Mouse (Mus musculus): Measurements from ENCODE around the gene Rreb1.

Rreb1 gene

DNA sequence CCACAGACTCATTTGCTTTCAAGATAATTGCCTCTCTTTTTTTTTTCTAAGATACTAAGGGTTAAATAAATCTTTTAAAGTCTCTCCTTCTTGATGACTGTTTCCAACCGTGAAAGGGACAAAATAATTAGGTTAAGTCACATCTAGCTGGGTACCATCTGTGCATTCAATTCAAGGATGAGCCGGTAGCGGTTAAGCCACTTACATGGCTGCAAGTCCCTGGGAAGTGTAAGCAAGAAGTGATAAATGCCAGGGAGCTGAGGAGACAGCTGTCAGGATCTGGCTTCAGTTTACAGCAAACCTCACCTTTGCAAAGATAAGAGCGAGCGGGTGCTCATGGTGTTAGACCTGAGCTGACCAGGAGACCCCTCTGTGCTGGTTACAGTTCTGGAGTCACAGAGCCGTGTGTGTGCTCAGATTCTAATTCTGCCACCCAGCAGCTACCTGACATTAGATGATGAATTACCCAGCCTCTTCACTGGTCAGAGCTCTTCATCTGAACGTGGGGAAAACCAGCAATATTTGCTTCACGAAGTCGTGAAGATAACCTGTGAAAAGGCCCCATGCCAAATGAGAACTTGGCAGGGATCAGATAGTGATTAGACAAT is 14.3 kb upstream of the Rreb1 start:
- DNase-seq (ENCODE audit: low read depth, low spot score), result no peak
- Histone ChIP-seq H3K27me3 (ENCODE audit: control insufficient read depth, insufficient read depth, low read length, poor library complexity, severe bottlenecking) (no peaks in the 10 kb centered on the region), H3K36me3 (ENCODE audit: control insufficient read depth, insufficient read depth, low read length, poor library complexity, severe bottlenecking) (no peaks in the 10 kb centered on the region)

DNA sequence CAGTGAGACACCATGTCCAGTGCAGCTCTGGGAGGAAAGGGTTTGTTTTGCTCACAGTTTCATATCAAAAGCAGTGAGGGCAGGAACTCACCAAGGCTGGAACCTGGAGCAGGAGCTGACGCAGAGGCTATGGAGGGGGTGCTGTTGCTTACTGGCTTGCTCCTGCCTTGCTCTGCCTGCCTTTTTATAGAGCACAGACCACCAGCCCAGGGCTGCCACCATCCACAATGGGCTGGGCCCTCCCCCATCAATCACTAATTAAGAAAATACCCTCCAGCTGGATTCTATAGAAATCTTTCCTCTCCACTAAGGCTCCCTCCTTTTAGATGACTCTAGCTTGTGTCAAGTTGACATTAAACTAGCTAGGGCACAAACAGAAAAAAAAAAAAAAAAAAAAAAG is 8.4 kb upstream of the Rreb1 start:
- Histone ChIP-seq H3K27me3 (ENCODE audit: control insufficient read depth, insufficient read depth, low read length, poor library complexity, severe bottlenecking) (no peaks in the 10 kb centered on the region), H3K36me3 (ENCODE audit: control insufficient read depth, insufficient read depth, low read length, poor library complexity, severe bottlenecking) (no peaks in the 10 kb centered on the region)
- no peak for DNase-seq (ENCODE audit: low read depth, low spot score)

DNA sequence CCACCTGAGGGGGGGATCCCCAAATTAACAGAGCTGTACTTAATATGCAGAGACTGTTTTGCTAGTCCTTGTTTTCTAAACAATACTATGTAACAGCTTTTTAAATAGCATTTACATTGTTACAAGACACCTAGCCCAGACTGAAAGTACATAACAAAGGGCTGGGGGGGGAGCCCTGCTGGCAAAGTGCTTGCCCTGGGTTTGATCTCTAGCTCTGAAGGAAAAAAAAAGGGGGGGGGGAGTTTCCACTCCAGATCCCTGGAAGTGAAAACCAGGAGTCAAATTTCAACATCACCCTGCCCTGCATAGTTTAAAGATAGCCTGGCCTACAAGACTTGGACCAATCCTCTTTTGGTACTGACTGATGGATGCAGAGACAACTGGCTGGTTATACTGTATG is 4.7 kb upstream of the Rreb1 start:
- Histone ChIP-seq H3K36me3 (ENCODE audit: control insufficient read depth, insufficient read depth, low read length, poor library complexity, severe bottlenecking) (no peaks in the 10 kb centered on the region), H3K27me3 (ENCODE audit: control insufficient read depth, insufficient read depth, low read length, poor library complexity, severe bottlenecking) (no peaks in the 10 kb centered on the region)
- DNase-seq (ENCODE audit: low read depth, low spot score), result no peak

DNA sequence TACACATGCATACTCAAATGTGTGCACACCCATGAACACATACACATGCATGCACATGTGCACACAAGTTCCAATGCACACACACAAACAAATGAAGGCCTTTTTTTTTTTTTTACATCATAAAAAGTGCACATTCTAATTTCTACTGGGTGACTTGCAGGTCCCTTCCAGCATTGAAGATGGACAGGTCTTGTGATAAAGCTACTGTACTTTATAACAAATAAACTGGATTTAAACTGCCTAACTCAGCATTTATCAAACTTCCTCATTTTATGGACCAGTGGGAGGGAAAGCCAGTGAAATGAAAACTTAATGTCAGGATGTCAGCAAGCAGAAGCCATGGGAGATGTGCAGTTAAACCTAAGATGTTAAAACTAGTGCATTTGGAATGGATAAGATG is 1.5 kb upstream of the Rreb1 start:
- Histone ChIP-seq H3K36me3 (ENCODE audit: control insufficient read depth, insufficient read depth, low read length, poor library complexity, severe bottlenecking) (no peaks in the 10 kb centered on the region), H3K27me3 (ENCODE audit: control insufficient read depth, insufficient read depth, low read length, poor library complexity, severe bottlenecking) (no peaks in the 10 kb centered on the region)
- no peak for DNase-seq (ENCODE audit: low read depth, low spot score)

GRCm38 (mm10) chr13:37777351-37778146 is 651 bp upstream of the Rreb1 start:
- DNase-seq (ENCODE audit: low read depth, low spot score), result peak; percentile 16
- H3K36me3 ChIP-seq (ENCODE audit: control insufficient read depth, insufficient read depth, low read length, poor library complexity, severe bottlenecking), result no peaks in the 10 kb centered on the region
- no peaks in the 10 kb centered on the region for H3K27me3 ChIP-seq (ENCODE audit: control insufficient read depth, insufficient read depth, low read length, poor library complexity, severe bottlenecking)

DNA sequence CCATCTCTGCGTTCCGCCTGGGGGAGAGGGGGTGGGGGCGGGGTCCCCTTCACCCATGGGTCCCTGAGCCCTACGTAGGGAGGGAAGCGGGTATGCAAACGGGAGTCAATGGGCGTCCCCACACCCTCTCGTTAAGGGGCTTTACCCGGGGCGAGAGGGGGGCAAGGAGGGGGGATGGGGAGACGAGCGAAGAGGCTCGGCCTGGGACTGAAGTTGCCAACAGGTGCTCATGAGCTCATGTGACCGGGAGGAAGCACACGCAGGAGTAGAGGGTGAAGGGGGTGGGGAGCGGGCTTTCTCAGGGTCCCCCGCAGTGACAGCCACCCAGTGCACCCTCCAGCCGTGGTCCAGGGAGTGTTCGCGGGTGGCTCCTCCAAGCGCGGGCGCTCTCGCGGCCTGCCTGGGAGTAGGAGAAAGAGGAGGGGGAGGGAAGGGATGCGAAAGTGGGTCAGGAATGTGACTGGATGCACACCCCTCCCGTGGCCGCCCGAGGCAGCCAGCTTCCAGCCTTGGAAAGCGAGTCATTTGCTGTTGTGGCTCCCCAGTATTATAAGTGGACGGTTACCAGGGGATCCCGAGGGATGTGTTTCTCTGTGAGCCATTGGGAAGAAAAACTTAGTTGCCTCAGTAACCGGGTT is 513 bp downstream of the Rreb1 start:
- peak; percentile 66 for DNase-seq (ENCODE audit: low read depth, low spot score)
- H3K36me3 ChIP-seq (ENCODE audit: control insufficient read depth, insufficient read depth, low read length, poor library complexity, severe bottlenecking), result no peaks in the 10 kb centered on the region
- no peaks in the 10 kb centered on the region for H3K27me3 ChIP-seq (ENCODE audit: control insufficient read depth, insufficient read depth, low read length, poor library complexity, severe bottlenecking)

GRCm38 (mm10) chr13:37779251-37779667 is 1.1 kb downstream of the Rreb1 start:
- H3K27me3 ChIP-seq (ENCODE audit: control insufficient read depth, insufficient read depth, low read length, poor library complexity, severe bottlenecking), result no peaks in the 10 kb centered on the region
- DNase-seq (ENCODE audit: low read depth, low spot score), result peak; percentile 57
- no peaks in the 10 kb centered on the region for H3K36me3 ChIP-seq (ENCODE audit: control insufficient read depth, insufficient read depth, low read length, poor library complexity, severe bottlenecking)

GRCm38 (mm10) chr13:37781557-37781956 is 3.4 kb downstream of the Rreb1 start:
- peak; percentile 21 for DNase-seq (ENCODE audit: low read depth, low spot score)
- Histone ChIP-seq H3K36me3 (ENCODE audit: control insufficient read depth, insufficient read depth, low read length, poor library complexity, severe bottlenecking) (no peaks in the 10 kb centered on the region), H3K27me3 (ENCODE audit: control insufficient read depth, insufficient read depth, low read length, poor library complexity, severe bottlenecking) (no peaks in the 10 kb centered on the region)

DNA sequence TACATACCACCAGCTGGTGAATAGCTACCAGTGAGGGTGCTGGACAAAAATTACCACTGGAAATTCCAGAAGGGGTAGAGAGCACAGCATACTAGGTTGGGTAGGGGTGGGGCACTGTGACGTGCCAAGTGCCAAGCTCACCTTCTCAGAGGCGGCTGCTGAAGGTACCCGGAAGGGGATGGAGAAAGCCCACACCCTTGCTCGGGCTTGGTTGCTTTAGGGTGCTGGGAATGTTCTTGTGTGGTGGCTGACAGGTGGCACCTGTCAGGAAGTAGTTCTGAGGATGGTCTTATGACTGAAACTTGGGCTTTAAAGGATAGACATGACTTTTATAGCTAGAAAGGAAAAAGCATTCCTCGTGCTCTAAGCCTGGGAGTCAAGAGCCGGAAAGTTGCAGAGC is 3.9 kb downstream of the Rreb1 start:
- DNase-seq (ENCODE audit: low read depth, low spot score), result no peak
- H3K27me3 ChIP-seq (ENCODE audit: control insufficient read depth, insufficient read depth, low read length, poor library complexity, severe bottlenecking), result no peaks in the 10 kb centered on the region
- H3K36me3 ChIP-seq (ENCODE audit: control insufficient read depth, insufficient read depth, low read length, poor library complexity, severe bottlenecking), result no peaks in the 10 kb centered on the region

DNA sequence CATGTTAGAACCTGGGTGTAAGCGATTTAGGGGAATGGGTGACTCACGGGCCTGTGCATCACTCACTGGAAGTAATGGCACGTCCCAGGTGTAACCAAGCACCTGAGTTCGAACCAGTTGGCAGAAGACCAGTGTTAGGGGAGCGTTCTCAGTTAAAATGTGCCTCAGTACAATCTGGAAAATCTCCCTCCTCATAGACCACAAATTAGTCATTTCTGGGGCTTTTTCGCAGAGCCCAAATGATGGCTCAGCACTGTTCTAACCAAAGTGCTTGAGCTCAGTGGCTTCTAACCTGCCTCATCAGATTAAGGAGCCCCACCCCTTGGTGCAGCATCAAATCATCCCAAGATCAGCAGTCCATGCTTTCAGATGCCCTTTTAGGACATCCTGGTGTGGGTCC is 5.5 kb downstream of the Rreb1 start:
- H3K27me3 ChIP-seq (ENCODE audit: control insufficient read depth, insufficient read depth, low read length, poor library complexity, severe bottlenecking), result no peaks in the 10 kb centered on the region
- DNase-seq (ENCODE audit: low read depth, low spot score), result no peak
- H3K36me3 ChIP-seq (ENCODE audit: control insufficient read depth, insufficient read depth, low read length, poor library complexity, severe bottlenecking), result no peaks in the 10 kb centered on the region

- H3K27me3 ChIP-seq (ENCODE audit: control insufficient read depth, insufficient read depth, low read length, poor library complexity, severe bottlenecking), result no peaks in the 10 kb centered on the region
- no peak for DNase-seq (ENCODE audit: low read depth, low spot score)
- H3K36me3 ChIP-seq (ENCODE audit: control insufficient read depth, insufficient read depth, low read length, poor library complexity, severe bottlenecking), result no peaks in the 10 kb centered on the region
Observed at GRCm38 (mm10) chr13:37784226-37784625, 6.0 kb downstream of the Rreb1 start.

DNA sequence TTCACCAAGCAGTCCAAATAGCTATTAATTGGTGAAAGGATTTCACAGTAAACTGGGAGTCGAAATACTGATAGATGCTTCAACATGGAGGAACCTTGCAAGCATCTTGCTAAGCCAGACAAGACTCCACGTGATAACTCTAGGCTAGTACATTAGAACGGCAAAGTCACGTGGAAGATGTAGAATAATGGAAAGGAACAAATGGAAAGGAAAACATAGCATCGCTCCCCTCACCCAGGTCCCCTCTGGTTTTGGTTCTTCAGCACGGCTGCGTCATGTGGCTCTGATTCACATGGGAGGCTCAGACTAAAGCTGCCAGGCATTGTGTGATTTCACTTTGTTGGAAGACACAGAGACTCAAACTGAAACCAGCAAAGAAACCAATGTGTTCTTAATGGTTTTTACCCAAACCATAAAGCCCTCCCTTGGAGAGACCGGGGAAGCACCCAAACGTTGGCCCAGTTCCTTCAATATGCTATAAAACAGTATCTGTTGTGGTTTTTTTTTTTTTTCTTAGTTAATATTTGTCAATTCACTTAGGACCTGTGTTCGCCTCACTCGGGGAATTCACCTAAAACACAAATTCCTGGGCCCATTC is 14.6 kb downstream of the Rreb1 start:
- Histone ChIP-seq H3K36me3 (ENCODE audit: control insufficient read depth, insufficient read depth, low read length, poor library complexity, severe bottlenecking) (no peaks in the 10 kb centered on the region), H3K27me3 (ENCODE audit: control insufficient read depth, insufficient read depth, low read length, poor library complexity, severe bottlenecking) (no peaks in the 10 kb centered on the region)
- DNase-seq (ENCODE audit: low read depth, low spot score), result peak; percentile 8

DNA sequence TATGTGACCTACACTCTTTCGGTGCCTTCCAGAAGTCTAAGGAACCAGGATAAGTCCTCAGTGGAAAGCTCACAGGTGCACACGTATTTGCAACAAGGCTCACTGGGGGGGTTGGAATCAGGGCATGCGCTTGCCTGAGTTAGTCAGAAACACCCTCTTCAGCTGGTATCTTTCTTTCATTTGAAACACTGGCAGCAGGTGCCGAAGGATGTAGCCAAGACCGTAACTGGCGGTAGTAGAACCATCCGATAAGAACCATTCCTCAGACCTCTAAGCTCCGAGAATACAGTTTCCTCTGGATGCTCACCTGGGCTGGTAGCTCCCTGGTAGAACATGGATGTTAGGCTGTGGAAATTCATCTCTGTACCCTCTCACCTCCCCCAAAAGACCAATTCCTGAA is 20.6 kb downstream of the Rreb1 start:
- no peaks in the 10 kb centered on the region for H3K36me3 ChIP-seq (ENCODE audit: control insufficient read depth, insufficient read depth, low read length, poor library complexity, severe bottlenecking)

GRCm38 (mm10) chr13:37799413-37799812 is 21.2 kb downstream of the Rreb1 start:
- Histone ChIP-seq H3K27me3 (ENCODE audit: control insufficient read depth, insufficient read depth, low read length, poor library complexity, severe bottlenecking) (no peaks in the 10 kb centered on the region), H3K36me3 (ENCODE audit: control insufficient read depth, insufficient read depth, low read length, poor library complexity, severe bottlenecking) (no peaks in the 10 kb centered on the region)
- no peak for DNase-seq (ENCODE audit: low read depth, low spot score)

More for the DNA sequence above, 20.6 kb downstream of the Rreb1 start:
- H3K27me3 ChIP-seq (ENCODE audit: control insufficient read depth, insufficient read depth, low read length, poor library complexity, severe bottlenecking), result no peaks in the 10 kb centered on the region
- DNase-seq (ENCODE audit: low read depth, low spot score), result no peak

All from splenic B cell, adult 2 months (primary cell).